Mouse (Mus musculus): ENCODE data around the gene Slamf1. TPM values are rescaled to one million over a fixed set of nuclear protein-coding genes. Genes with fewer than 3 reads are reported as not detected.
"Not testable (repeated sequence)": the region's sequence is repeated elsewhere in the genome, so short reads cannot be mapped to it uniquely, and the experiment has no call there.

Slamf1 gene
- polyA plus RNA-seq, 1 experiment, result 0.04 TPM

GRCm38 (mm10) chr1:171799648-171800047 is 32.7 kb downstream of the Slamf1 start:
- DNase-seq (ENCODE audit: low read depth), result no peak

- not testable (repeated sequence) for DNase-seq (ENCODE audit: low read depth)
Observed at GRCm38 (mm10) chr1:171811048-171811447, 44.1 kb downstream of the Slamf1 start.

GRCm38 (mm10) chr1:171815545-171816439 is 48.9 kb downstream of the Slamf1 start:
- no peak for DNase-seq (ENCODE audit: low read depth)

GRCm38 (mm10) chr1:171816991-171817390 is 50.1 kb downstream of the Slamf1 start:
- no peak for DNase-seq (ENCODE audit: low read depth)

- no peak for DNase-seq (ENCODE audit: low read depth)
Observed at GRCm38 (mm10) chr1:171821331-171821730, 54.4 kb downstream of the Slamf1 start.

- DNase-seq (ENCODE audit: low read depth), result no peak
Observed at GRCm38 (mm10) chr1:171825462-171825861, 58.5 kb downstream of the Slamf1 start.

GRCm38 (mm10) chr1:171826164-171826563 is 59.2 kb downstream of the Slamf1 start:
- no peak for DNase-seq (ENCODE audit: low read depth)

- no peak for DNase-seq (ENCODE audit: low read depth)
Observed at GRCm38 (mm10) chr1:171827674-171828073, 60.7 kb downstream of the Slamf1 start.

GRCm38 (mm10) chr1:171839488-171839887 is 72.6 kb downstream of the Slamf1 start, which contains the start of gene Cd84:
Cd84 (plus strand) TSS chr1:171839697.
- DNase-seq (ENCODE audit: low read depth), result no peak

- no peak for DNase-seq (ENCODE audit: low read depth)
Observed at GRCm38 (mm10) chr1:171840450-171841023, 73.6 kb downstream of the Slamf1 start.

GRCm38 (mm10) chr1:171845035-171845754 is 78.3 kb downstream of the Slamf1 start:
- no peak for DNase-seq (ENCODE audit: low read depth)

- no peak for DNase-seq (ENCODE audit: low read depth)
Observed at GRCm38 (mm10) chr1:171848201-171848600, 81.3 kb downstream of the Slamf1 start.

GRCm38 (mm10) chr1:171848757-171849156 is 81.8 kb downstream of the Slamf1 start:
- no peak for DNase-seq (ENCODE audit: low read depth)

GRCm38 (mm10) chr1:171849454-171849853 is 82.5 kb downstream of the Slamf1 start:
- DNase-seq (ENCODE audit: low read depth), result no peak

Other genes starting within 250 kb of the Slamf1 start
- gene Itln1, start 231.8 kb upstream of the Slamf1 start, polyA plus RNA-seq (2012; rRNA removed), result 0.10 and 0.19 TPM in 2 replicates
- gene Cd244a, start 207.9 kb upstream of the Slamf1 start, polyA plus RNA-seq (2012; rRNA removed), result 0.61 and 0.84 TPM in 2 replicates
- gene Ly9, start 159.7 kb upstream of the Slamf1 start, polyA plus RNA-seq (2012; rRNA removed), result 0.69 and 0.88 TPM in 2 replicates
- gene Slamf7, start 114.1 kb upstream of the Slamf1 start, polyA plus RNA-seq (2012; rRNA removed), result 1.2 and 1.6 TPM in 2 replicates
- gene Cd48, start 85.1 kb upstream of the Slamf1 start, polyA plus RNA-seq (2012; rRNA removed), result 6.2 and 9.2 TPM in 2 replicates
- 2.3 and 2.7 TPM in 2 replicates for gene Cd84, start 72.6 kb downstream of the Slamf1 start, polyA plus RNA-seq (2012; rRNA removed)
- gene Gm10521, start 128.5 kb downstream of the Slamf1 start, polyA plus RNA-seq (2012; rRNA removed), result 0.26 and 0.33 TPM in 2 replicates
- gene Slamf6, start 150.4 kb downstream of the Slamf1 start, polyA plus RNA-seq (2012; rRNA removed), result 0.38 and 0.56 TPM in 2 replicates